Mouse (Mus musculus) MEL (cell line): ENCODE data around the gene Wnt2b. TPM values are rescaled to one million over a fixed set of nuclear protein-coding genes. Genes with fewer than 3 reads are reported as not detected.

Source experiments
- DNase-seq: peaks from one replicate; pipeline ENCODE4 v3.0.0; 2011; ENCODE audit warnings: low read depth, low spot score
- H3K27ac ChIP-seq: 2 replicates; pipeline ENCODE4 v1.5.1; 2012; ENCODE audit warnings: low read depth, mild to moderate bottlenecking, control low read depth, low read length, moderate library complexity; ENCODE audit not compliant: control insufficient read depth
- H3K27me3 ChIP-seq, 2 experiments: fragments of 150-350 bp in 1 of 2; sonication (generic) in 1 of 2; 2 replicates each; pipeline ENCODE4 v1.6.1; 2012; ENCODE audit warnings: low read length in 2 of 2, mild to moderate bottlenecking in 2 of 2, improper control_type of control experiment in 1 of 2, moderate library complexity in 1 of 2; ENCODE audit not compliant: insufficient read depth in 2 of 2, control insufficient read depth in 1 of 2
- H3K36me3 ChIP-seq, 2 experiments: 2 replicates each; pipeline ENCODE4 v1.6.1; 2012 to 2014; ENCODE audit warnings: low read length in 2 of 2, improper control_type of control experiment in 1 of 2, inconsistent platforms in 1 of 2, mild to moderate bottlenecking in 1 of 2; ENCODE audit not compliant: insufficient read depth in 2 of 2, control insufficient read depth in 1 of 2
- H3K4me1 ChIP-seq, 2 experiments: fragments of 150-350 bp in 1 of 2; sonication (generic) in 1 of 2; 2 replicates each; pipeline ENCODE4 v1.6.1; 2012; ENCODE audit warnings: low read length in 2 of 2, improper control_type of control experiment in 1 of 2, mild to moderate bottlenecking in 1 of 2; ENCODE audit not compliant: insufficient read depth in 2 of 2, control insufficient read depth in 1 of 2
- H3K4me3 ChIP-seq, 2 experiments: fragments of 150-350 bp in 1 of 2; sonication (generic) in 1 of 2; 2 replicates each; pipeline ENCODE4 v1.5.1; 2012; ENCODE audit warnings: low read depth in 2 of 2, low read length in 2 of 2, mild to moderate bottlenecking in 2 of 2, moderate library complexity in 2 of 2, control low read depth in 1 of 2, improper control_type of control experiment in 1 of 2; ENCODE audit not compliant: control insufficient read depth in 1 of 2, insufficient read depth in 1 of 2
- H3K79me2 ChIP-seq: 2 replicates; pipeline ENCODE4 v1.6.1; 2012; ENCODE audit warnings: mild to moderate bottlenecking, low read length, moderate library complexity; ENCODE audit not compliant: control insufficient read depth, poor library complexity, insufficient read depth
- H3K9ac ChIP-seq: 2 replicates; pipeline ENCODE4 v1.6.1; 2012; ENCODE audit warnings: low read depth, mild to moderate bottlenecking, control low read depth, low read length, moderate library complexity; ENCODE audit not compliant: control insufficient read depth, poor library complexity, severe bottlenecking
- H3K9me3 ChIP-seq: fragments of 150-350 bp; sonication (generic); replicated peaks from 2 replicates; pipeline ENCODE4 v1.6.1; 2012; ENCODE audit warnings: mild to moderate bottlenecking, low read length, improper control_type of control experiment, moderate library complexity; ENCODE audit not compliant: insufficient read depth
- CHD2 ChIP-seq: IDR thresholded peaks from 2 replicates; pipeline ENCODE4 v1.6.1; 2011; ENCODE audit warnings: low read length, improper control_type of control experiment
- E2F4 ChIP-seq: IDR thresholded peaks from 2 replicates; pipeline ENCODE4 v1.6.1; 2011; ENCODE audit warnings: low read depth, low read length, improper control_type of control experiment, borderline replicate concordance
- ELF1 ChIP-seq: IDR thresholded peaks from 2 replicates; pipeline ENCODE4 v1.6.1; 2014; ENCODE audit warnings: low read depth, mild to moderate bottlenecking, inconsistent platforms, low read length, improper control_type of control experiment, moderate library complexity
- GATA1 ChIP-seq: IDR thresholded peaks from 2 replicates; pipeline ENCODE4 v1.6.1; 2011; ENCODE audit warnings: low read depth, low read length, improper control_type of control experiment
- HCFC1 ChIP-seq: IDR thresholded peaks from 2 replicates; pipeline ENCODE4 v1.6.1; 2012; ENCODE audit warnings: low read depth, mild to moderate bottlenecking, inconsistent platforms, low read length, improper control_type of control experiment, moderate library complexity
- MAZ ChIP-seq: IDR thresholded peaks from 2 replicates; pipeline ENCODE4 v1.6.1; 2012; ENCODE audit warnings: low read depth, mild to moderate bottlenecking, inconsistent platforms, low read length, improper control_type of control experiment
- MEF2A ChIP-seq: IDR thresholded peaks from 2 replicates; pipeline ENCODE4 v1.6.1; 2014; ENCODE audit warnings: low read depth, mild to moderate bottlenecking, inconsistent platforms, low read length, improper control_type of control experiment; ENCODE audit not compliant: poor library complexity, insufficient replicate concordance, severe bottlenecking; ENCODE audit errors: extremely low read depth
- MXI1 ChIP-seq: IDR thresholded peaks from 2 replicates; pipeline ENCODE4 v1.6.1; 2011; ENCODE audit warnings: mild to moderate bottlenecking, low read depth, low read length, improper control_type of control experiment
- MYC ChIP-seq: IDR thresholded peaks from 2 replicates; pipeline ENCODE4 v1.6.1; 2011; ENCODE audit warnings: low read depth, mild to moderate bottlenecking, low read length, improper control_type of control experiment, moderate library complexity
- NELFE ChIP-seq: IDR thresholded peaks from 2 replicates; pipeline ENCODE4 v1.6.1; 2011; ENCODE audit warnings: low read depth, low read length, improper control_type of control experiment
- NRF1 ChIP-seq: IDR thresholded peaks from 2 replicates; pipeline ENCODE4 v1.6.1; 2014; ENCODE audit warnings: low read depth, mild to moderate bottlenecking, inconsistent platforms, low read length, improper control_type of control experiment, moderate library complexity; ENCODE audit not compliant: poor library complexity, insufficient read depth, severe bottlenecking
- POLR2AphosphoS2 ChIP-seq: IDR thresholded peaks from 2 replicates; pipeline ENCODE4 v1.6.1; 2011; ENCODE audit warnings: low read length, improper control_type of control experiment
- POLR2AphosphoS5 ChIP-seq: IDR thresholded peaks from 2 replicates; pipeline ENCODE4 v1.6.1; 2012; ENCODE audit warnings: low read depth, borderline replicate concordance, mild to moderate bottlenecking, inconsistent platforms, low read length, moderate library complexity, mixed read lengths
- RAD21 ChIP-seq: IDR thresholded peaks from 2 replicates; pipeline ENCODE4 v1.6.1; 2011; ENCODE audit warnings: mild to moderate bottlenecking, low read depth, low read length, improper control_type of control experiment
- SIN3A ChIP-seq: IDR thresholded peaks from 2 replicates; pipeline ENCODE4 v1.6.1; 2012; ENCODE audit warnings: low read length, improper control_type of control experiment, inconsistent platforms
- TAL1 ChIP-seq: IDR thresholded peaks from 2 replicates; pipeline ENCODE4 v1.6.1; 2012; ENCODE audit warnings: mild to moderate bottlenecking, inconsistent platforms, low read length, moderate library complexity, mixed read lengths
- TCF12 ChIP-seq: IDR thresholded peaks from 2 replicates; pipeline ENCODE4 v1.6.1; 2014; ENCODE audit warnings: low read depth, mild to moderate bottlenecking, inconsistent platforms, low read length, improper control_type of control experiment, moderate library complexity
- USF2 ChIP-seq, 2 experiments: IDR thresholded peaks; 2 replicates each; pipeline ENCODE4 v1.6.1; 2011 to 2012; ENCODE audit warnings: improper control_type of control experiment in 2 of 2, low read length in 2 of 2, borderline replicate concordance in 1 of 2, inconsistent platforms in 1 of 2, low read depth in 1 of 2, mild to moderate bottlenecking in 1 of 2; ENCODE audit not compliant: insufficient read depth in 1 of 2
- ZC3H11A ChIP-seq: IDR thresholded peaks from 2 replicates; pipeline ENCODE4 v1.6.1; 2012; ENCODE audit warnings: low read depth, mild to moderate bottlenecking, inconsistent platforms, low read length, improper control_type of control experiment
- ZKSCAN1 ChIP-seq: IDR thresholded peaks from 2 replicates; pipeline ENCODE4 v1.6.1; 2012; ENCODE audit warnings: low read depth, mild to moderate bottlenecking, inconsistent platforms, low read length, improper control_type of control experiment, moderate library complexity
- ZMIZ1 ChIP-seq: IDR thresholded peaks from 2 replicates; pipeline ENCODE4 v1.6.1; 2012; ENCODE audit warnings: low read depth, mild to moderate bottlenecking, inconsistent platforms, low read length, improper control_type of control experiment, moderate library complexity
- ZNF384 ChIP-seq: IDR thresholded peaks from 2 replicates; pipeline ENCODE4 v1.6.1; 2012; ENCODE audit warnings: low read depth, mild to moderate bottlenecking, inconsistent platforms, low read length, improper control_type of control experiment
- polyA plus RNA-seq, 2 experiments: library from polyadenylated mRNA; stranded (reverse) in 1 of 2; unstranded in 1 of 2; fragments of >175 nt in 1 of 2; fragments of >200 nt in 1 of 2; gene quantifications; 2 replicates each; pipeline versions ENCODE4 v1.2.1 to v1.2.4; 2012; ENCODE audit warnings: low replicate concordance in 2 of 2, low read depth in 1 of 2; ENCODE audit not compliant: insufficient read length in 2 of 2, insufficient read depth in 1 of 2, missing spikeins in 1 of 2
- total RNA-seq: library from RNA; depleted of rRNA; stranded (reverse); fragments of 300-350 nt; gene quantifications from 2 replicates; pipeline ENCODE4 v1.2.3, GENCODE M21; 2012

The Wnt2b gene
- total and polyA plus RNA-seq, 3 experiments = 0.31 TPM; not detected in 2

DNA sequence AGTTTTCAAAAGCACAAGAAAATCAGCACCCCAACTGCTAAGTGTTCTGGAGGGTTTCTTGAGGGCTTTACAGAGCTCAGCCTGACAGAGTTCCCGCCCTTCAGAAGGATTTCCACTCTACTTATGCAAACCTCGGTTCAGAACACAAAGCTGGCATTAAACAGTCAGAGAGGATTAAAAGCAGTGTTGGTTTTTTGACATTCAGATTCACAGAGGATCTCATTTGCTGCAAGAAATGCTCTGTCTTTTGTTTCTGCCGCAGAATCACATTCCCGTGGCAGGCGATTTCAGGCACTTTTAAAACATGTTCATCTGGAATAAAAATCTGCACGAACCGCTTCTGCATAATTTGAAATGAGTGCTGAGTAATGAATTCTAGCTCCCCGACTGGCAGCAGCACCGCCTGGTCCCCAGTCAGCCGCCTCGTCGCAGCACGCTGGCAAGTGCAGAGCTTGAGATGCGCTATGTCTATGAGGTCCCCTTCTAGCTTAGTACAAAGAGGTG, 42.3 kb upstream of the Wnt2b start:
- no peak for DNase-seq
- Histone ChIP-seq H3K4me3 (no peak overlapping the region), H3K9ac (no peak overlapping the region), H3K27me3 (no peaks in the 10 kb centered on the region; a peak in 1 of 4 replicates), H3K27ac (no peak overlapping the region), H3K4me1 (no peaks in the 10 kb centered on the region), H3K36me3 (no peaks in the 10 kb centered on the region), H3K9me3 (no peaks in the 10 kb centered on the region), H3K79me2 (no peaks in the 10 kb centered on the region)
- TF ChIP-seq ZMIZ1 (no peak), MEF2A (no peak), RAD21 (no peak), HCFC1 (no peak), ZKSCAN1 (no peak), NRF1 (no peak), E2F4 (no peak), SIN3A (no peak), TAL1 (no peak), ELF1 (no peak)

DNA sequence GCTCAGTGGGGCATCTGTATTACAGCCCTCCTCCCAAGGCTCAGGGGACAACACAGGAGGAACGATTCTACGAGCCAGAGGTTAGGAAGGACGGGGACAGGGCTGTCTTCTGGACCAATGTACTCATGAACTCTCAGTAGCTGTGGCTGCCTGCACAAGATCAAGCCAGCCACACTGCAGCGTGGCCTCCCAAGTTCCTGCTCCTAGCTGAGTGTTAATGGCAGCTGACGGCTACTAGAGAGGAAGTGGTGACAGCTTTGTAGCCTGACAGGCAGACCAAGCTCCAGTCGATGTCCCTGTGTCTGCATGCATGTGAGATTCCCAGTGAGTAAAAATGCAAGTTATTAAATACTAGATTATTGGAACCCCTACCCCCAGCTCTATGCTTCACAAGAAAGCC, 39.7 kb upstream of the Wnt2b start:
- no peaks in the 10 kb centered on the region for H3K9me3 ChIP-seq
- H3K4me3 ChIP-seq = no peak overlapping the region
- no peaks in the 10 kb centered on the region; a peak in 1 of 4 replicates for H3K4me1 ChIP-seq
- no peak overlapping the region for H3K9ac ChIP-seq
- DNase-seq = no peak
- H3K79me2 ChIP-seq = no peaks in the 10 kb centered on the region
- no peak overlapping the region for H3K27ac ChIP-seq
- TF ChIP-seq NELFE (no peak), ZNF384 (no peak), ZC3H11A (no peak), ELF1 (no peak), POLR2AphosphoS5 (no peak), POLR2AphosphoS2 (no peak), NRF1 (no peak), ZMIZ1 (no peak), USF2 (IDR thresholded peaks at IDR 0.05; ENCODE audit: borderline replicate concordance in 1 of 2, insufficient read depth in 1 of 2, low read depth in 1 of 2, low read length in 2 of 2) (no peak), TCF12 (no peak), MYC (no peak), GATA1 (no peak), MAZ (no peak), MXI1 (no peak), CHD2 (no peak)
- no peaks in the 10 kb centered on the region for H3K36me3 ChIP-seq
- peaks cover 0 to 2% of the 10 kb centered on the region in 2 experiments; a peak in 1 of 4 replicates for H3K27me3 ChIP-seq
